8 mouse cellular contexts compared by ENCODE assay signal in genomic region chr12:57197363-57198026, GRCm38 (mm10). TPM values are rescaled to one million over a fixed set of nuclear protein-coding genes. Genes with fewer than 3 reads are reported as not detected.
DNase-seq lines count a peak whose midpoint lies in the region; ATAC-seq and TF ChIP-seq lines count a peak whose summit lies in the region.

Gene Slc25a21 (minus strand): TSS chr12:57197472.

- no peak for TF ChIP-seq CTCF in lung, postnatal 0 days (IDR thresholded peaks at IDR 0.05)

- no peaks in the 10 kb centered on the region for H3K4me1 ChIP-seq in lung, postnatal 0 days (ENCODE audit: insufficient read depth, low read depth, low read length)
- H3K4me1 ChIP-seq in erythroblast, embryonic 14.5 days (ENCODE audit: control insufficient read depth), result peaks cover 55% of the 10 kb centered on the region
- peaks cover 9% of the 10 kb centered on the region for H3K4me1 ChIP-seq in limb, embryonic 15.5 days

- peak within 1 kb of the TSS; percentile 76 for H3K4me2 ChIP-seq in lung, postnatal 0 days (replicated peaks; ENCODE audit: low read depth, low read length)
- peak within 1 kb of the TSS; percentile 86 for H3K4me2 ChIP-seq in limb, embryonic 15.5 days

- TF ChIP-seq EP300 in lung, postnatal 0 days (IDR thresholded peaks at IDR 0.05), result no peak

- H3K9me3 ChIP-seq in lung, postnatal 0 days (ENCODE audit: low read length), result no peaks in the 10 kb centered on the region
- H3K9me3 ChIP-seq in erythroblast, embryonic 14.5 days (ENCODE audit: control insufficient read depth, low read length), result no peaks in the 10 kb centered on the region
- no peaks in the 10 kb centered on the region for H3K9me3 ChIP-seq in limb, embryonic 15.5 days

- H3K9ac ChIP-seq in lung, postnatal 0 days (replicated peaks; ENCODE audit: low read depth), result peak within 1 kb of the TSS; percentile 19; the same call in 1 of the 2 replicates
- peak within 1 kb of the TSS; percentile 42 for H3K9ac ChIP-seq in limb, embryonic 15.5 days

- intact Hi-C loops in left cerebral cortex, postnatal 4 days (cut with DNase I), result no loop called here

- WGBS in lung, postnatal 0 days, result 73% methylated on average over 10 of the region's 10 CpGs
- 75% methylated on average over 10 of the region's 10 CpGs for WGBS in limb, embryonic 15.5 days

- no peaks in the 10 kb centered on the region for H3K36me3 ChIP-seq in lung, postnatal 0 days (ENCODE audit: insufficient read depth, low read length)
- peaks cover 17% of the 10 kb centered on the region for H3K36me3 ChIP-seq in erythroblast, embryonic 14.5 days (ENCODE audit: control insufficient read depth)
- no peaks in the 10 kb centered on the region for H3K36me3 ChIP-seq in limb, embryonic 15.5 days

- no peak within 1 kb of the TSS for H3K27ac ChIP-seq in lung, postnatal 0 days (ENCODE audit: low read length)
- no peak within 1 kb of the TSS for H3K27ac ChIP-seq in limb, embryonic 15.5 days

- H3K27me3 ChIP-seq in lung, postnatal 0 days (replicated peaks; ENCODE audit: insufficient read depth, low read length), result no peaks in the 10 kb centered on the region; the same call in 1 of the 2 replicates
- no peaks in the 10 kb centered on the region for H3K27me3 ChIP-seq in erythroblast, embryonic 14.5 days (ENCODE audit: control insufficient read depth)
- peaks cover 24% of the 10 kb centered on the region for H3K27me3 ChIP-seq in limb, embryonic 15.5 days

- DNase-seq in lung, postnatal 0 days (ENCODE audit: low spot score), result no peak
- DNase-seq in lung, postnatal 14 days, result no peak
- DNase-seq in spleen, postnatal 36 days (ENCODE audit: low spot score in 2 of 2), result peak; percentile 18 to 57
- DNase-seq in layer of hippocampus, adult 9-11 months, result no peak
- no peak for DNase-seq in left cerebral cortex, postnatal 4 days
- DNase-seq in embryo, embryonic 11 days, result no peak

- H3K4me3 ChIP-seq in lung, postnatal 0 days (ENCODE audit: low read depth, low read length), result peak within 1 kb of the TSS; percentile 49
- peak within 1 kb of the TSS; percentile 84 for H3K4me3 ChIP-seq in erythroblast, embryonic 14.5 days (replicated peaks)
- peak within 1 kb of the TSS; percentile 52 for H3K4me3 ChIP-seq in limb, embryonic 15.5 days

- ATAC-seq in lung, postnatal 0 days, result no peak; the same call in 1 of the 2 replicates
- no peak for ATAC-seq in limb, embryonic 15.5 days (ENCODE audit: insufficient number of reproducible peaks, low FRiP score, low TSS enrichment, low read depth)

RNA-seq across cellular contexts. Expression of gene Slc25a21, which starts in this region (rescaled TPM):
- polyA plus RNA-seq in lung, postnatal 0 days (2015; fragmentation: Nextera tagmentation; extraction: Ambion mirVana), result 0.06 and 0.18 TPM in 2 replicates
- polyA plus RNA-seq in erythroblast, embryonic 14.5 days (2012), result 4.3 and 5.0 TPM in 2 replicates
- polyA plus RNA-seq in limb, embryonic 15.5 days (2015; fragmentation: Nextera tagmentation; extraction: Ambion mirVana), result 0.36 and 0.40 TPM in 2 replicates
- under 1 TPM in 1 of 2 experiments, not detected in 1; 0.32 TPM for total RNA-seq in left cerebral cortex, postnatal 4 days (2021)

Comparison
In these comparisons a context has a peak if more than half of its experiments do, and no peak if none do; other contexts are left out.
1. DNase-seq: peak in spleen, postnatal 36 days (2 of 2); none in lung, postnatal 0 days (single experiment), lung, postnatal 14 days (single experiment), layer of hippocampus, adult 9-11 months (single experiment), left cerebral cortex, postnatal 4 days (single experiment) and embryo, embryonic 11 days (single experiment).
2. Peak in every context shown above with its lines, with median percentiles within 50 percentile points of each other: H3K4me3 ChIP-seq.